Comparison of ENCODE assay signal across 8 mouse cellular contexts in genomic region chr9:120776456-120777001, GRCm38 (mm10).
A peak's percentile ranks its signal among the peaks of the same experiment; 100 is the strongest.
DNase-seq lines count a peak whose midpoint lies in the region; ATAC-seq and TF ChIP-seq lines count a peak whose summit lies in the region.

No protein-coding gene starts in this region.

- no peak for DNase-seq in layer of hippocampus, adult 2 months (ENCODE audit: low spot score in 2 of 2)
- DNase-seq in layer of hippocampus, adult 8-10 months (ENCODE audit: low spot score in 2 of 2): no peak
- peak; percentile 54 for DNase-seq in liver, postnatal 0 days
- peak; percentile 83 for DNase-seq in stomach, postnatal 0 days (ENCODE audit: low spot score)
- no peak for DNase-seq in cerebellum, adult 9-10 months

- no peak for TF ChIP-seq CTCF in layer of hippocampus, adult 2 months (conservative IDR thresholded peaks at IDR 0.05)
- no peak for TF ChIP-seq CTCF in liver, postnatal 0 days (IDR thresholded peaks at IDR 0.05; ENCODE audit: low read depth)
- no peak for TF ChIP-seq CTCF in stomach, postnatal 0 days (IDR thresholded peaks at IDR 0.05; ENCODE audit: low read depth)

- H3K4me2 ChIP-seq in liver, postnatal 0 days (ENCODE audit: low read depth, low read length): peak overlapping the region; percentile 43
- no peak overlapping the region for H3K4me2 ChIP-seq in stomach, postnatal 0 days (replicated peaks; ENCODE audit: low read depth)
- H3K4me2 ChIP-seq in hindbrain, embryonic 12.5 days (replicated peaks): no peak overlapping the region

- 4% methylated on average over 4 of the region's 4 CpGs for WGBS in liver, postnatal 0 days (ENCODE audit: insufficient replicate concordance)
- 19% methylated on average over 4 of the region's 4 CpGs for WGBS in stomach, postnatal 0 days
- 78% methylated on average over 4 of the region's 4 CpGs for WGBS in hindbrain, embryonic 12.5 days

- peaks cover 30% of the 10 kb centered on the region for H3K4me1 ChIP-seq in liver, postnatal 0 days (ENCODE audit: insufficient read depth)
- H3K4me1 ChIP-seq in stomach, postnatal 0 days (replicated peaks; ENCODE audit: control insufficient read depth, insufficient read depth): no peaks in the 10 kb centered on the region; the same call in 1 of the 2 replicates
- peaks cover 6% of the 10 kb centered on the region; the same call in 1 of the 2 replicates for H3K4me1 ChIP-seq in hindbrain, embryonic 12.5 days

- peak overlapping the region; percentile 11; the same call in 1 of the 2 replicates for H3K9ac ChIP-seq in liver, postnatal 0 days (replicated peaks)
- H3K9ac ChIP-seq in stomach, postnatal 0 days (ENCODE audit: low read length): no peak overlapping the region
- no peak overlapping the region for H3K9ac ChIP-seq in hindbrain, embryonic 12.5 days

- no peaks in the 10 kb centered on the region for H3K9me3 ChIP-seq in liver, postnatal 0 days (ENCODE audit: low read length)
- H3K9me3 ChIP-seq in stomach, postnatal 0 days (ENCODE audit: control insufficient read depth, low read length): no peaks in the 10 kb centered on the region
- H3K9me3 ChIP-seq in hindbrain, embryonic 12.5 days (replicated peaks): no peaks in the 10 kb centered on the region

- peak; percentile 72 for ATAC-seq in common myeloid progenitor, adult 5-6 weeks (replicated peaks; ENCODE audit: low read depth, poor library complexity, severe bottlenecking)
- peak; percentile 93 for ATAC-seq in inflammation-experienced regulatory T-cells, adult 6 months
- ATAC-seq in liver, postnatal 0 days: peak; percentile 89
- peak; percentile 90 for ATAC-seq in stomach, postnatal 0 days (ENCODE audit: low FRiP score, low TSS enrichment)
- no peak for ATAC-seq in hindbrain, embryonic 12.5 days (ENCODE audit: low FRiP score)

- peak overlapping the region; percentile 43; the same call in 1 of the 2 replicates for H3K27ac ChIP-seq in layer of hippocampus, adult 2 months
- peak overlapping the region; percentile 94 for H3K27ac ChIP-seq in liver, postnatal 0 days (ENCODE audit: low read depth)
- peak overlapping the region; percentile 79 for H3K27ac ChIP-seq in stomach, postnatal 0 days (replicated peaks)
- no peak overlapping the region for H3K27ac ChIP-seq in hindbrain, embryonic 12.5 days

- peak; percentile 86 for TF ChIP-seq EP300 in liver, postnatal 0 days (IDR thresholded peaks at IDR 0.05; ENCODE audit: low read depth)
- TF ChIP-seq EP300 in stomach, postnatal 0 days (optimal IDR thresholded peaks at IDR 0.05): peak; percentile 58

- no peaks in the 10 kb centered on the region for H3K27me3 ChIP-seq in liver, postnatal 0 days (ENCODE audit: insufficient read depth, low read length)
- H3K27me3 ChIP-seq in stomach, postnatal 0 days (ENCODE audit: control insufficient read depth, insufficient read depth, low read length): no peaks in the 10 kb centered on the region
- no peaks in the 10 kb centered on the region for H3K27me3 ChIP-seq in hindbrain, embryonic 12.5 days

- no peaks in the 10 kb centered on the region for H3K36me3 ChIP-seq in liver, postnatal 0 days (replicated peaks; ENCODE audit: insufficient read depth, low read length)
- no peaks in the 10 kb centered on the region for H3K36me3 ChIP-seq in stomach, postnatal 0 days (ENCODE audit: control insufficient read depth, insufficient read depth, low read length)
- H3K36me3 ChIP-seq in hindbrain, embryonic 12.5 days: no peaks in the 10 kb centered on the region

- H3K4me3 ChIP-seq in layer of hippocampus, adult 2 months: no peak overlapping the region
- H3K4me3 ChIP-seq in liver, postnatal 0 days (ENCODE audit: low read depth, low read length): no peak overlapping the region
- H3K4me3 ChIP-seq in stomach, postnatal 0 days (ENCODE audit: low read depth, low read length): no peak overlapping the region
- no peak overlapping the region for H3K4me3 ChIP-seq in hindbrain, embryonic 12.5 days

Comparison
In these comparisons a context has a peak if more than half of its experiments do, and no peak if none do; other contexts are left out.
1. DNase-seq: peak in liver, postnatal 0 days (single experiment) and stomach, postnatal 0 days (single experiment); none in layer of hippocampus, adult 2 months (0 of 2), layer of hippocampus, adult 8-10 months (0 of 2) and cerebellum, adult 9-10 months (single experiment).